Mouse (Mus musculus) heart, embryonic 12.5 days (tissue): ENCODE measurements around the gene Phka1. TPM values are rescaled to one million over a fixed set of nuclear protein-coding genes. Genes with fewer than 3 reads are reported as not detected.
"Not testable (repeated sequence)": the region's sequence is repeated elsewhere in the genome, so short reads cannot be mapped to it uniquely, and the experiment has no call there.

Source experiments
- ATAC-seq: fragments of 200-750 bp; cut with Nextera tagmentation; 2 replicates; pipeline ENCODE4 v1.8.0; 2017; ENCODE audit warnings: moderate TSS enrichment, moderate library complexity; ENCODE audit not compliant: insufficient number of reproducible peaks, low FRiP score
- H3K27ac ChIP-seq: fragments of 300-500 bp; sonication (generic); 2 replicates; pipeline ENCODE4 v1.5.1; 2016; ENCODE audit warnings: mild to moderate bottlenecking, moderate library complexity; ENCODE audit not compliant: poor library complexity, severe bottlenecking
- H3K27me3 ChIP-seq: fragments of 300-500 bp; sonication (generic); replicated peaks from 2 replicates; pipeline ENCODE4 v1.6.1; 2016; ENCODE audit warnings: mild to moderate bottlenecking, moderate library complexity
- H3K36me3 ChIP-seq: fragments of 300-500 bp; sonication (generic); 2 replicates; pipeline ENCODE4 v1.6.1; 2016; ENCODE audit warnings: mild to moderate bottlenecking, moderate library complexity
- H3K4me1 ChIP-seq: fragments of 300-500 bp; sonication (generic); replicated peaks from 2 replicates; pipeline ENCODE4 v1.6.1; 2016; ENCODE audit warnings: mild to moderate bottlenecking
- H3K4me2 ChIP-seq: fragments of 300-500 bp; sonication (generic); 2 replicates; pipeline ENCODE4 v1.6.1; 2016; ENCODE audit warnings: mild to moderate bottlenecking, moderate library complexity
- H3K4me3 ChIP-seq: fragments of 300-500 bp; sonication (generic); 2 replicates; pipeline ENCODE4 v1.5.1; 2016; ENCODE audit warnings: mild to moderate bottlenecking
- H3K9ac ChIP-seq: fragments of 300-500 bp; sonication (generic); 2 replicates; pipeline ENCODE4 v1.6.1; 2016; ENCODE audit warnings: mild to moderate bottlenecking, moderate library complexity
- H3K9me3 ChIP-seq: fragments of 300-500 bp; sonication (generic); replicated peaks from 2 replicates; pipeline ENCODE4 v1.6.1; 2016; ENCODE audit warnings: mild to moderate bottlenecking, moderate library complexity
- WGBS: fragments of 180-500 bp; shearing (Covaris S2); methylation state at CpG from one replicate; pipeline ENCODE4 v1.1.7; 2016; 5-methylcytosine and 5-hydroxymethylcytosine counted together
- polyA plus RNA-seq: library from polyadenylated mRNA; unstranded; fragments of >200 nt; fragmentation: Nextera tagmentation; extraction: Ambion mirVana; gene quantifications from 2 replicates; pipeline ENCODE4 v1.2.1, GENCODE M21; 2016

Phka1 gene
- 12.5 and 12.8 TPM in 2 replicates for polyA plus RNA-seq

GRCm38 (mm10) chrX:102643823-102644572, at the start of gene Phka1:
Phka1 (minus strand) TSS chrX:102644246.
- no peaks in the 10 kb centered on the region; the same call in 1 of the 2 replicates for H3K9me3 ChIP-seq
- H3K9ac ChIP-seq, result peak within 1 kb of the TSS; percentile 74
- ATAC-seq, result peak; percentile 93
- peaks cover 9% of the 10 kb centered on the region for H3K27me3 ChIP-seq
- peak within 1 kb of the TSS; percentile 65 for H3K4me3 ChIP-seq
- no peaks in the 10 kb centered on the region for H3K36me3 ChIP-seq
- H3K4me2 ChIP-seq, result peak within 1 kb of the TSS; percentile 68
- 17% methylated on average over 60 of the region's 60 CpGs for WGBS
- H3K4me1 ChIP-seq, result 0 out of 2 replicates have a peak, but pooled peaks cover 4% of the 10 kb centered on the region
- peak within 1 kb of the TSS; percentile 51 for H3K27ac ChIP-seq

DNA sequence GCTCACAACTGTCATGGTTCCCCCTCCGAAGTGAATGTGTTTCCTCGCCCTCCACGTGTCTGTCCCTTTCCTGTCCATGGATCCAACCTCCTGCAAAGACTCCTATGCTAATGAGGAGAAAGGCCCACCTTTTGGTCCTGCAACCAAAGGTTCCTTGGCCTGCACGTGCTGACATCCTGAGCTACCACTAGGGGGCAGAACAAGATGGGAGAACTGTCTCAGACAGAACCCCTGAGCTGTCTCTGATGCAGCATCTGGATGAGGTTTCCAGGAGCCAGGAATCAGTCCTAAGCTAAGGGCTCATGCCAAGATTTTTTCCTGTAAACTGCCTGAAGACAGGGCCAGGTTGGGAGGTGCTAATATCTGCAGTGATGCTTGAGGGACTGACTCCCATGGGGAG, 45.2 kb upstream of the Phka1 start:
- not testable (repeated sequence) for H3K27ac ChIP-seq, H3K4me2 ChIP-seq, H3K4me3 ChIP-seq, H3K9ac ChIP-seq, H3K4me1 ChIP-seq, H3K36me3 ChIP-seq, H3K27me3 ChIP-seq, ATAC-seq, H3K9me3 ChIP-seq
- WGBS, result 7% methylated on average over 3 of the region's 4 CpGs

GRCm38 (mm10) chrX:102686872-102687271, 42.8 kb upstream of the Phka1 start, which contains the start of gene Gm3880:
Gm3880 (minus strand) TSS chrX:102686972.
- H3K4me2 ChIP-seq, H3K9ac ChIP-seq, H3K4me1 ChIP-seq, H3K27me3 ChIP-seq, H3K36me3 ChIP-seq, H3K27ac ChIP-seq, ATAC-seq, H3K9me3 ChIP-seq, H3K4me3 ChIP-seq: not testable (repeated sequence)
- WGBS, result 86% methylated on average over 5 of the region's 5 CpGs

DNA sequence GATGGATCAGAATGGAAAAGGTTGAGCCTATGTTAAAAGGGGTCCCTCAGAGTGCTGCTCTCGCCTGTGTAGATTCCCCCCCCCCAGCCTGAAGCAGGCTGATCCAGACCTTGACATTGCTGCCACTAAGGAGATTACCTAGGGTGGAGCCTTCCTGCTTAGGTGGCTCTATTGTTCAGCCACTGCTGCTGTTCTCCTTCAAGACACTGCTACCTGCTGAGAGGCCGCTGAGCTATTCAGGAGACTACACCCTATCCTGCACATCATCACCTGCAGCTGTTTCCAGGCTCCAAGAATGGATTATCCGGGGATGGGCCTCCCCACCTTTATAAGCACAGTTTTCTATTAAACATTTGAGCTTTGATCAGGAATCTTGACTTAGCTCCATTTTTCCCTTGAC, 40.7 kb upstream of the Phka1 start:
- H3K27ac ChIP-seq, ATAC-seq, H3K4me3 ChIP-seq, H3K36me3 ChIP-seq, H3K9ac ChIP-seq, H3K9me3 ChIP-seq, H3K4me2 ChIP-seq, H3K27me3 ChIP-seq, H3K4me1 ChIP-seq: not testable (repeated sequence)
- 44% methylated on average over 3 of the region's 3 CpGs for WGBS

GRCm38 (mm10) chrX:102666641-102667040, 22.6 kb upstream of the Phka1 start:
- no peak overlapping the region for H3K9ac ChIP-seq
- H3K4me3 ChIP-seq, result no peak overlapping the region
- no peaks in the 10 kb centered on the region for H3K4me1 ChIP-seq
- H3K9me3 ChIP-seq, result no peaks in the 10 kb centered on the region
- no peak overlapping the region for H3K27ac ChIP-seq
- WGBS, result 69% methylated on average over 2 of the region's 2 CpGs
- no peak for ATAC-seq
- no peaks in the 10 kb centered on the region for H3K27me3 ChIP-seq
- no peak overlapping the region for H3K4me2 ChIP-seq
- no peaks in the 10 kb centered on the region for H3K36me3 ChIP-seq

GRCm38 (mm10) chrX:102660712-102661111, 16.7 kb upstream of the Phka1 start:
- Histone ChIP-seq H3K4me2 (no peak overlapping the region), H3K36me3 (no peaks in the 10 kb centered on the region), H3K9me3 (no peaks in the 10 kb centered on the region), H3K9ac (no peak overlapping the region), H3K27ac (no peak overlapping the region), H3K4me1 (no peaks in the 10 kb centered on the region), H3K27me3 (no peaks in the 10 kb centered on the region), H3K4me3 (no peak overlapping the region)
- WGBS, result 15% methylated on average over 3 of the region's 3 CpGs
- no peak for ATAC-seq

GRCm38 (mm10) chrX:102645691-102646090, 1.6 kb upstream of the Phka1 start:
- Histone ChIP-seq H3K4me1 (0 out of 2 replicates have a peak, but pooled peaks cover 4% of the 10 kb centered on the region), H3K4me3 (no peak overlapping the region), H3K9me3 (no peaks in the 10 kb centered on the region; the same call in 1 of the 2 replicates), H3K4me2 (no peak overlapping the region), H3K9ac (no peak overlapping the region), H3K27me3 (peaks cover 9% of the 10 kb centered on the region), H3K27ac (no peak overlapping the region), H3K36me3 (no peaks in the 10 kb centered on the region)
- WGBS, result 90% methylated on average over 1 of the region's 1 CpGs
- ATAC-seq, result no peak

DNA sequence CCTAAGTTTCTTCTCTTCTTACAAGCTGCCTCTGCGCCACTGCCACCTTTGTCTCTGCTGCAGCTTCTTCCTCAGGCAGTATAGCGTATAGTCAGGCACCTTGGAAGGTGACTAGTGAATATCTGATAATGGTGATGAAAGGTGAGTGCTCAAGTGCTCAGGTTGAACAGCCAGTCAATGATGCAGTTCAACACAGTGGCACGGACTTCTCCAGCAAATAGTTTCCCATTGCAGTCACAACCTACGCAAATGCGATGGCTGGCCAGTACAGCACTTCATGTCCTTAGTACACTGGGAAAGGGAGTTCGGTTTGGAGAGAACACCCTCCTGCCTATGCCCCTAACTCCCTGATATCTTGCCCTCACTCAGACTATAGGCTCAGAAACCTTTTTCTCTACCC, 1.1 kb upstream of the Phka1 start:
- H3K9ac ChIP-seq, result no peak overlapping the region
- 41% methylated on average over 6 of the region's 6 CpGs for WGBS
- H3K4me3 ChIP-seq, result peak overlapping the region; percentile 65; the same call in 1 of the 2 replicates
- ATAC-seq, result no peak
- peak overlapping the region; percentile 68 for H3K4me2 ChIP-seq
- no peaks in the 10 kb centered on the region; the same call in 1 of the 2 replicates for H3K9me3 ChIP-seq
- no peak overlapping the region for H3K27ac ChIP-seq
- H3K36me3 ChIP-seq, result no peaks in the 10 kb centered on the region
- peaks cover 9% of the 10 kb centered on the region for H3K27me3 ChIP-seq
- 0 out of 2 replicates have a peak, but pooled peaks cover 4% of the 10 kb centered on the region for H3K4me1 ChIP-seq

DNA sequence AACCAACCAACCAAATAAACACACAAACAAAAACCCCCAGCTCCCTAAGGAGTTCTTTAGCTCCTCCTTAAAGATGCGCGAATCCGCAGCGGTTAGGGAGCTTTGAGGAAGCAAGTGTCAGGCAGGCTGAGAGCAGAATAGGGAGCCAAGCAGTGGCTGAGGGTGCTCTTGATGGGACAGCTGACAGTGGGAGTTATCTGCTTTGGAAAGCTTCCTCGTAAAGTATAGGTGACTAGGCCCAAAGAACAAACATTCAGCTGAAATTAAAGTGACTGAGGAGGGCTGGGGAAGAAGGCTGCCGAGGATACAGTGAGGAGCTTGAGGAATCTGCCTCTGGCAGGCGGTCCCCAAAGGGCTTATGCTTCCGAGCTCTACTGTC, 516 bp upstream of the Phka1 start:
- peak; percentile 57; the same call in 1 of the 2 replicates for ATAC-seq
- H3K9ac ChIP-seq, result peak overlapping the region; percentile 74

DNA sequence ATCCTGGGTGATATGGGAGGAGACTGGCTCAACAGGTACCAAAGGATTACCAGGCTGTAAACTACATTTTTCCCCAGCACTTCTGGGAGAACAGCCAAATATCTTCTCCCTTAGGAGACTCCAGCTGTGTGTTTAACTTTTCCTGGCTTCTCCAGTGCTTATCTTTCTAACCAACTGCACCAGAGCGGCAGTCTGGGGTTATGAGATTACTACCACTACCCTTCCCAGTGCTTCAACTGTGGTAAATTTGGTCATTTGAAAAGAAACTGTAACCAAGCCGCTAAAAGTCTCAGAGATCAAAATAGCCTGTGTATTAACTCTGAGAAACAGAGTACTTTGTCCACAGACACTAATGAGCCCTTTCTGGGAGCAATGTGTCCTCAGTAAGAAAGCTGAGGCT, 42.8 kb downstream of the Phka1 start:
- no peak for ATAC-seq
- no peaks in the 10 kb centered on the region for H3K4me1 ChIP-seq
- H3K36me3 ChIP-seq, result no peaks in the 10 kb centered on the region; the same call in 1 of the 2 replicates
- no peak overlapping the region for H3K9ac ChIP-seq
- no peaks in the 10 kb centered on the region for H3K27me3 ChIP-seq
- H3K4me3 ChIP-seq, result no peak overlapping the region
- H3K27ac ChIP-seq, result no peak overlapping the region
- H3K9me3 ChIP-seq, result no peaks in the 10 kb centered on the region
- H3K4me2 ChIP-seq, result no peak overlapping the region
- 57% methylated on average over 2 of the region's 2 CpGs for WGBS

More for the DNA sequence above, 516 bp upstream of the Phka1 start:
- Histone ChIP-seq H3K36me3 (no peaks in the 10 kb centered on the region), H3K27me3 (peaks cover 9% of the 10 kb centered on the region), H3K9me3 (no peaks in the 10 kb centered on the region; the same call in 1 of the 2 replicates), H3K4me3 (peak overlapping the region; percentile 65), H3K4me1 (0 out of 2 replicates have a peak, but pooled peaks cover 4% of the 10 kb centered on the region), H3K27ac (no peak overlapping the region; the same call in 1 of the 2 replicates), H3K4me2 (peak overlapping the region; percentile 68)
- 15% methylated on average over 8 of the region's 8 CpGs for WGBS

- Histone ChIP-seq H3K4me1 (no peaks in the 10 kb centered on the region), H3K27ac (no peak overlapping the region), H3K9ac (no peak overlapping the region), H3K36me3 (no peaks in the 10 kb centered on the region), H3K4me2 (no peak overlapping the region), H3K27me3 (no peaks in the 10 kb centered on the region), H3K4me3 (no peak overlapping the region), H3K9me3 (no peaks in the 10 kb centered on the region)
- 44% methylated on average over 1 of the region's 1 CpGs for WGBS
- ATAC-seq, result no peak
Measured at GRCm38 (mm10) chrX:102588560-102588959, 55.5 kb downstream of the Phka1 start.
